Mouse (Mus musculus) gastrocnemius, postnatal 14 days (tissue): Measurements from ENCODE around the gene Rdh9. TPM values are rescaled to one million over a fixed set of nuclear protein-coding genes. Genes with fewer than 3 reads are reported as not detected.
"Not testable (repeated sequence)": the region's sequence is repeated elsewhere in the genome, so short reads cannot be mapped to it uniquely, and the experiment has no call there.

Experiments
- DNase-seq: peaks from one replicate; pipeline ENCODE4 v3.0.0; 2021; ENCODE audit warnings: mixed read lengths
- intact Hi-C: fragments of 180-260 bp; cut with DNase I; formaldehyde crosslinking; loops from one replicate; pipeline ENCODE4 v1.15.1; 2025; ENCODE audit warnings: low total_unique reads
- total RNA-seq, 2 experiments: library from RNA; stranded (reverse); gene quantifications; 2 replicates each; pipeline ENCODE4 v1.2.3; 2021

Rdh9 gene
- total RNA-seq, 2 experiments from 2014 or later = 0.24 TPM; not detected in 1

GRCm38 (mm10) chr10:127754566-127755166, 21.5 kb upstream of the Rdh9 start:
- no peak for DNase-seq
- intact Hi-C loops = no loop called here

GRCm38 (mm10) chr10:127755246-127755645, 20.9 kb upstream of the Rdh9 start:
- intact Hi-C loops = no loop called here
- no peak for DNase-seq

DNA sequence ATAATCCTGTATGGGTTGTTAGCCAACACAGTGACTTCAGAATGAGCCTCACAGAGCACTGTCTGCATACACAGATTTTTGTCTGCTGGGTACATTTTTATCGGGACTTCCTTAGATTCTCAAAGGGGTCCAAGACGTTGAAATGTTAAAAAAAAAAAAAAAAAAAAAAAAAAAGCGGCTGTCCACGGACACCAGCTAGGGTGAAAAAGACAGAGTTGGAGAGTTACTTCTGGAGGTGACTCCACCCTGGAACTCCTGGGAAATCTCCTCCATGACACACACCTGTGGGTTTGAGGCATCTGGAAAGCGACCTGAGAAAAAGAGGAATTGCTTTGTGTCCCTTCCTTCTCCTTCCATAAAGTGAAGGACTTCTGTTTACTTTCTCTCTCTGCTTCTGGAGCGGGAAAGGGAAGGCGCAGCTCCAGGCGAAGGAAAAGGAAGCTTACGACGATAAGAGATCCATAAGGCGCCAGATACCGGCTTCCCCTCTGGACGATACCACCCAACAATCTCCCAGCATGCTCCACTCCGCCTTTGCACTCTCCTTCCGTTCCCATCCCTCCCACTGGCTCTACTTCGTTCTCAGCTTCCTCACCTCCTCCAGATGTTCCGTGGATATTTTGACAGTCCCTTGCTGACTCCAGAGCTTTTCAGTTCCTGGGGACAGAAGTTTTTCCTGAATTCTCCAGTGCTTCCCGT, 20.3 kb upstream of the Rdh9 start:
- intact Hi-C loops = no loop called here
- no peak for DNase-seq

GRCm38 (mm10) chr10:127759181-127760110, 16.7 kb upstream of the Rdh9 start, which contains the start of the genes Rdh1 and Rdh16f1:
TSS of gene Rdh1 (plus strand) at chr10:127759721.
TSS of gene Rdh16f1 (plus strand) at chr10:127759787.
- intact Hi-C loops = no loop called here
- DNase-seq = no peak

DNA sequence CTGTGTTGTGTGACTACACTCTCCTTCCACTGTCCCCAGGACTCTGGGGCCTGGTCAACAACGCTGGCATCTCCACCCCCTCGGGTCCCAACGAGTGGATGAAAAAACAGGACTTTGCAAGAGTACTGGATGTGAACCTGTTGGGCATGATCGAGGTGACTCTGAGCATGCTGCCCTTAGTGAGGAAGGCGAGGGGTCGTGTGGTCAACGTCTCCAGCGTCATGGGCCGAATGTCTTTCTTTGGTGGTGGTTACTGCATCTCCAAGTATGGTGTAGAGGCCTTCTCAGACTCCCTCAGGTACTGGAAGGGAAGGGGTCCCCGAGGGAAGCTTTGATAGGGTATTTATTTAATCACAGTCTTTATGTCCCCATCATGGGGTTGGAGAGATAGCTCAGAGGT, 13.3 kb upstream of the Rdh9 start:
- intact Hi-C loops, DNase-seq: not testable (repeated sequence)

GRCm38 (mm10) chr10:127763914-127764680, 12.1 kb upstream of the Rdh9 start:
- intact Hi-C loops = no loop called here
- no peak for DNase-seq

GRCm38 (mm10) chr10:127766564-127766963, 9.6 kb upstream of the Rdh9 start:
- DNase-seq = no peak
- intact Hi-C loops = no loop called here

GRCm38 (mm10) chr10:127782321-127782720, 6.1 kb downstream of the Rdh9 start:
- DNase-seq, intact Hi-C loops: not testable (repeated sequence)

- DNase-seq, intact Hi-C loops: not testable (repeated sequence)
These were observed 9.2 kb downstream of the Rdh9 start for GRCm38 (mm10) chr10:127785411-127785810.

DNA sequence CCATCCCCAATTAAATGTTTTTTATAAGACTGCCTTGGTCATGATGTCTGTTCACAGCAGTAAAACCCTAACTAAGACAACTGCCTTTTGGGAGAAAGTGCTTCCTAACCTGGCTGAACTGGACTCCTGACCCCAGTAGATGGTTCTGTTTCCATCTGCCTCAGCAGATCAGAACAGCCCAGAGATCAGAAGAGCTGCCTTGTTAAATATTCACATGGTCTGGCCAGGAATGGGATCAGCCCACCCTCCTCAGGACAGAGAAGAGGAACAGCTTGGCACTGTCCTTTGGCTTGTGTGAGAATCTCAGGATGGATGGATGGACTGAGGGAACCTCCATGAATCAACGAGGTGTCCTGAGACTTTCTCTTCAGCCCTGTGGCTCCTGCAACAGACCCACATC, 23.1 kb downstream of the Rdh9 start:
- intact Hi-C loops = no loop called here
- DNase-seq = no peak

GRCm38 (mm10) chr10:127800891-127801290, 24.7 kb downstream of the Rdh9 start, which contains the start of gene Rdh16:
TSS of gene Rdh16 (plus strand) at chr10:127801152.
- intact Hi-C loops = no loop called here
- no peak for DNase-seq

DNA sequence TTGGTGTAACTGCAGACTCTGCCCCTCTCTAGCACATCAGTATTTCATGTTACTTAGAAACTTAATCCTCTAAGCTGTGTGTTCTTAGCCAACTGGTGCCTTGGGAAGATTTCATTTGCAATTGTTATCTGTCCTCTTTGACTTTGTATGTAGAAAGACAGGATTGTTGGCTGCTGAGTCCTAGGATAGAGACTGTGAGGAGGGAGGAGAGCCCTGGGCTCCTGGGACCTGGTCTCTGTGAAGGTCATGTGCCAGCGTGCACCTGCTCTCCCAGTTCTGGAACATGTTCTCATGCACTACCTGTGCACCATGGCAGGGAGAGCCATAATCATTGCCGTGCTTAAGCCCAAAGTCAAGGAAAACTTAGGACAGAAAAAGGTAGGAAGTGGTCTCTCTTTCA, 25.4 kb downstream of the Rdh9 start:
- intact Hi-C loops = no loop called here
- no peak for DNase-seq

DNA sequence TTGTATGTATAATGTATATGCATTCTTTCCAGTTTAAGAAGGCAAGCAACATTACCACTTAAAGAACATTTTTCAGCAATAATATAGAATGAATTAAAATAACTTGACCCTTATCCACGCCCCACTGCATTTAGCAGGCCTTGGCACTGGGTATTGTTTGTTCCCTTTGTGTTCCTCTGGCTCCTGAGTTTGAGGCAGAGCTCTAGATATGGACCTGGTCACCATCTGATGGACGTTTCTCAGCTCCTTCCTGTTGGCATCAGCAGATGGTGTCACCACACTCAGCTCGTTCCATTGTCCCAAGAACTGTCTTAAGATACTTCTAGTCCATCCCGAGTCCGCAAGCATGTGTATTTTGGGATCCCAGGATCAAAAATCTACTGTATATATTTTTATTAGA, 26.1 kb downstream of the Rdh9 start:
- intact Hi-C loops = no loop called here
- no peak for DNase-seq

DNA sequence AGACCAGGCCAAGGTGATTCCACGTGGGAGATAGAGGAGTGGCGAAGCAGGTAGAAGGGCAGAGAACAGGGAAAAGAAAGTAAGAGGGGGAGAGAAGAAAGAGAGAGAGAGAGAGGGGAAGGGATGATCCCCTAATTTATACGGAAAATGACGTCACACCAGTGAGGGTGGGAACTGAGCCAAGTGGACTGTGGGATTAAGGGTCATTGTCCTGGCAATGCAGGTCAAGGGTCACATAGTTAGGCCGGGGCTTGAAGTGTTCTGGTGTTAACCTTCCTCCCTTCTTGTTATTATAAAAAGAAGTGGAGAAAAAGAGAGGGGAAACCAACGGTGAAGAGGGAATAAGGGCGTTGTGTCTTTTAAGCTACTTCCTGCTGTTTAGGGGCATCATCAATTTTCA, 28.2 kb downstream of the Rdh9 start:
- no peak for DNase-seq
- intact Hi-C loops = no loop called here

DNA sequence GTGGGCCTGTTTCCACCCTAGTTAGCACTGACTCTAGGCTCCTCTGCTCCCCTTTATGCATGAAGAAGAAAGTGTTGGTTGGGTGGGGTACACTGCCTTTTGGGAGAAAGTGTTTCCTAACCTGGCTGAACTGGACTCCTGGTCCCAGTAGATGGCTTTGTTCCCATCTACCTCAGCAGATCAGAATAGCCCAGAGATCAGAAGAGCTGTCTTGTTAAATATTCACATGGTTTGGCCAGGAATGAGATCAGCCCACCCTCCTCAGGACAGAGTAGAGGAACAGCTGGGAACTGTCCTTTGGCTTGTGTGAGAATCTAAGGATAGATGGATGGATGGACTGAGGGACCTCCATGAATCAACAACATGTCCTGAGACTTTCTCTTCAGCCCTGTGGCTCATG, 39.7 kb downstream of the Rdh9 start:
- intact Hi-C loops = no loop called here
- no peak for DNase-seq

- DNase-seq = not testable (repeated sequence)
These were observed 41.2 kb downstream of the Rdh9 start for GRCm38 (mm10) chr10:127817268-127817910.

DNA sequence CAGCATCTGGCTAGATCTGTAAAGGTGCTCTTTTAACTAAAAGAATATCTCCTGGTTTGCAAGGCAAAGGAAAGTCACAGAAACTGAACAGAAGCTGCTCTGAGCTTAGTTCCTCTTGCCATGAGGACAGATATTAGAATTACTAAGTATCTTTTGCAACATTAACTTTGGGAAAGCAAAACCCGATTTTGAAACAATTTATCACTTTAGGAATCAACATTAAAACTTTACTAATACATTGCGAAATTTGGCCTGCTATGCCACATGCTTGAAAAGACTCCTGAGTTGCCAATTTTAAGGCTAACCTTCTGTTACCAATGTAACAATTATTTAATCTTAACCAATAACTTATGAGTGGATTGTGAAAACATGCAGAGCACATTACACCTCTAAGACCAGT, 45.6 kb downstream of the Rdh9 start:
- intact Hi-C loops = not testable (repeated sequence)

More at GRCm38 (mm10) chr10:127817268-127817910, 41.2 kb downstream of the Rdh9 start:
- intact Hi-C loops = not testable (repeated sequence)

DNA sequence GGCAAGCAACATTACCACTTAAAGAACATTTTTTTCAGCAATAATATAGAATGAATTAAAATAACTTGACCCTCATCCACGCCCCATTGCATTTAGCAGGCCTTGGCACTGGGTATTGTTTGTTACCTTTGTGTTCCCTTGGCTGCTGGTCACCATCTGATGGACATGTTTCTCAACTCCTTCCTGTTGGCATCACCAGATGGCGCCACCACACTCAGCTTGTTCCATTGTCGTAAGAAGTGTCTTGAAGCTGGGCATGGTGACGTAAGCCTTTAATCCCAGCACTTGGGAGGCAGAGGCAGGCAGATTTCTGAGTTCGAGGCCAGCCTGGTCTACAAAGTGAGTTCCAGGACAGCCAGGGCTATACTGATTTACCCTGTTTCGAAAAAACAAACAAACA, 49.2 kb downstream of the Rdh9 start:
- intact Hi-C loops = no loop called here
- DNase-seq = no peak

More for the DNA sequence above, 45.6 kb downstream of the Rdh9 start:
- not testable (repeated sequence) for DNase-seq

GRCm38 (mm10) chr10:127829121-127829520, 52.9 kb downstream of the Rdh9 start:
- intact Hi-C loops = no loop called here
- no peak for DNase-seq
